Mouse (Mus musculus) layer of hippocampus, postnatal 25 days (tissue): ENCODE measurements at regions not wholly inside any gene's neighbourhood (a gene's known extent, or its start where the extent isn't known, plus 50 kb on each side); places are given as distances from the start of the nearest gene placed in this dataset.
A peak's percentile ranks its signal among the peaks of the same experiment; 100 is the strongest.

Source experiments
- DNase-seq, 2 experiments: peaks; one replicate each; pipeline ENCODE4 v3.0.0; 2022; ENCODE audit warnings: mixed read lengths in 2 of 2, low spot score in 1 of 2; ENCODE audit errors: extremely low spot score in 1 of 2

DNA sequence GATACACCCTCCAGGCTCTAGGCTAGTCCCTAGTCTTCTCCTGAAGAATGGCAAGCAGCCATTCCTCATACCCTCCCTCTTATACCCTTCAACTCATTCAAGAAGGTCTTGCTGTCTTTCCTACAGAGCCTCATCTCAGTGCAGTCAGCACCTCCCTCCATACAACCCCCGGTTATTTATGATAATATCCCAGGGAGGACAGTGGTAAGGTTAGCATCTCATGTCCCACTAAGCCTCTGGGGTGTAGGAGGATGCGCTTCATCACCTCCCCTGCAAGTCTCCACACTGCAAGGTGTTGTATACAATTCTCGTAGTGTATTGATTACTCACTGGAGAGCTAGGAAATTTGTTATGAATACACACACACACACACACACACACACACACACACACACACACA is 80.2 kb upstream of the Shisa6 start:
- no peak for DNase-seq

DNA sequence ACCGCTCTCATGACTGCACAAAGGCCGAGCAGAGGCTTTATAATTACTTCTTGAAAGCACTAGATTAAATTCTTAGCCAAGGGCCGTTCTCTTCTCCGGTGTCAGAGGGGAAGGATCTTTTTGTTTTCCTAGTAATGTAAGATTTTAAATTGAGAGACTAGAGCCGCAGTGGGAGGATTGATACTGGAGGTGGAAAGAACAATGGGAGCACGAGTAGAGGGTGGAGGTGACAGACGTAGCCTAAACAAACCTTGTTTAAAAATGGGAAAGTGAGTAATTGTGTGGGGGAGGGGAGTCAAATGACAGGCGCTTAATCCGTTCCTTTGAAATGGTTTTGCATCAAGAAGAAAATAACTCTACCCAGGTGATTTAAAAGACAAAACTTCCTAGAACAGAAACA is 80.9 kb upstream of the Shisa6 start:
- DNase-seq: no peak

DNA sequence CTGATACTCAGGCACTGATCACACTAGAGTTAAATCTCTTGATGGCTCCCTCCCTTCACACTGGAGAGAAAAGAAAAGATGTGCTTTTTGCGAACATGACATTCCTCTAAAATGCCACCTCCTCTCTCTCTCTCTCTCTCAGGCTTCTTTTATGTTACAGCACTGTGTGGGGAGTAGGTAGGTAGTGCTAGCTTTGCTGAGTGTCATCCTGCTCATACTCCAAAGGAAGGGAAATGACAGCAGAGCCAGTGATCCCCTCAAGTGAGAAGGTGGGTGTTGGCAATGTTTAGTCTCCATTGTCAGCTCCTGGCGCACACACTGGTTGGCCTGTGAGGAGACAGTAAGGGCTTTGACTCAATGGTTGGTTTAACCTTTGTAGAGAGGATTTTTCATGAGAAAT is 84.0 kb upstream of the Shisa6 start:
- DNase-seq: no peak

DNA sequence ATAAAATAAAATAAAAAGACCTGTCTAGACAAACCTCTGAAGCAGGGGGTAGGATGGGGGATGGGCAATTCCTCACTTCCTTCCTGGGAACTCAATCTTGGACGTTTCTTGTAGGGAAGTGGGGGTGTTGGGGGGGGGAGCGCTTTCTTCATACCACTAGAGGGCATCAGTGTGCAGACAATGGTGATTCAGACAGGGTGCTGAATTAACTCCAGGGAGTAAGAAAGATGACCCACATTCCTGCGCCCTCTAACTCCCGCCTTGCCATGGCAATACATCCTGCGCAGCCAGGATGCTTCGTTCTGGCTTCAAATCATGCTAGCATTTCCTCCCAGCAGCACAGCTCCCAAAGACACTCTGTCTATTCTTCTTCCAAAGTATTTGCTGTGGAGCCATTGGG is 87.4 kb upstream of the Shisa6 start:
- peak in 1 of 2 experiments; percentile 5 for DNase-seq

DNA sequence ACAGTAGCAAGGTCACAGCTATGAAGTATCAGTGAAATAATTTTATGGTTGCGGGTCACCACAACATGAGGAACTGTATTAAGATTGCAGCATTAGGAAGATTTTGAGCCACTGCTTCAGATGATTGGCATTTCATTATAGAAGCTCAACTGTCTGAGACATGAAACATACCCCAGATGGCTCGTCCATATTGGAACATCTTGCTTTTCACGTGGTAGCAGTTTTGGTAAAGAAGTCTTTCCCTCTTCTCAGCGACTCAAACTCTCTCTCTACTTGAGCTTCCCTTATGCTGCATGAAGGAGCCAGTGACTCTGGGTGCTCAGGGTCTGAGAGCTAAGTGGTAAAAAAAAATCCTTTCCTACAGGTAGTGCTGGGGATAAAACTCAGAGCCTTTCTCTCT is 99.7 kb upstream of the Shisa6 start:
- no peak for DNase-seq

DNA sequence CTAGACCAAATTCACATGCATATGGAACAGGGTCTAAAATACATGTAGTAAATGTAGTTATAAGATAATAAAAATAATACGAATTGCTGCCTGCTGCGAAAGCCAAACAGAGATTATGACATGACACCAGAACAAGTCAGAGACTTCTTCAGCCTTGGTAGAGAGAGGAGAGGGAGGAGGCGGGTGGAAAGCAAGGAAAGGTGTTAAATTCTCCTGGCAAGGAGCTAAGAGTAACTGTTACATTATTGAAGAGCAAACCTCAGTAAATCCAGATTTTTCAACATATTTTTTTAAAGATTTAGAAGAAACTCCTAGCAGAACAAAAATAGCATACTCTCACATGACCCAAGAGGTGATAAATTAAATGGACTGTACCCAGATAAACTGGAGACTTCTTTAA is 131.0 kb upstream of the Shisa6 start:
- no peak for DNase-seq

DNA sequence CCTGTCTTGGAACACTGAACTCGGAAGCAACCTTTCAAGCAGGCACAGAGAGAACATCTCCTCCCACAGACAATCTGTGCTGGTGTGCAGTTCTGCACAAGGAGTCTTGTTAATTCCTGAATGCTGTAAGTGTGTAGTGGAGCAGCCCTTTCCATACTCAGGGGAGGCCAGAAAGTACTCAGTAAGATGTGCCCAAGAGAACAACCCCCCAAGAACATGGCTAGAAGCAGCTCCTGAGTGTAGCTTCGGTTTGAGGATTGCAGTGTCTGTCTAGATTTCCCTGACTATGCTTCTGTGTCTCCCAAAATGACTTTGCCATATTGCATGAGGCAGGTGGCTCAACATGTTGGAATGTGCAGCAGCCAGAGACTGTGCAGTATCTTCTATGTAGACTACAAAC is 148.8 kb upstream of the Shisa6 start:
- DNase-seq: peak; percentile 20 to 45

DNA sequence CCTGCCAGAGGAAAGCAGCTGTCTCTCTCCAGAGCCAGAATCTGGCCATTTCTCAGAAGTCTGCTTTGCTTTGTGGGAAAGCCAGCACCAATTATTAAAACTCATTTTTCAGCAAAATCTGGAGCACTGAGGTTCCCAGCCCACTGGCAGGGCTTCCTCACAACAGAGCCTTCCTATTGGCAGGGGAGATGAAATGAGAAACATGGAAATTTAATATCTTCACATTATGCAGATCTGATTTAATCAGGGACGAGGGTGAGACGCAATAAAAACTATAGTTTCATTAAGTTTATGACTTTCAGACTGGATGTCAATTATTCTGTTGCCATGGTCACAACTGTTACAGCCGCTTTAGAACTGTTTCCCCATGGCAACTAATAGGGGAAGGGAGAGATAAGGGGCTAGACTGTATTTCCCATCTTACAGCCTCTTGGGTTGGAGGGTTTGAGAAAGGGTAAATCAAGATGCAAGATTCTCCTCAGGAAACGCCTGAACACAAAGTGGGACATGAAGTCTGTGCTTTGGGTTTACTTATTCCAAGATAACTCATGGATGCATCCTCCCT is 154.4 kb upstream of the Shisa6 start:
- no peak for DNase-seq

DNA sequence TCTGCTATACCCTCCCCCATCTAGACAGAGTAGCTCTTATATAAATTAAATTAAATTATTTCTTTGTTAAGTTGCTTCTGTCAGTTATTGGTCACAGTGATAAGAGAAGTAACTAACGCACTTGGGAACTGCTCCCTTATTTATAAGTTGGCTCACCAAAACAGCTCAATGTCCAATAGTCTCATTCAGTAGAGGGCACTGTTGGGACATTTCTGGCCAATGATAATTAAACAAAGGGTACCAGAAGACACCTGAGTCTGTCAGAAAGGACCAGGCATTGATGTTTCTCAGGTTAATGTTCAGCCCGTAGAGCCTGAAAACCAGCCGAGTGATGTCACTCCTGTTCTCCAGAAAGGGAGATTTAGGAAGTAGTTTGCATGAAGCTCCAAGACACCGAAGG is 156.1 kb upstream of the Shisa6 start:
- no peak for DNase-seq

DNA sequence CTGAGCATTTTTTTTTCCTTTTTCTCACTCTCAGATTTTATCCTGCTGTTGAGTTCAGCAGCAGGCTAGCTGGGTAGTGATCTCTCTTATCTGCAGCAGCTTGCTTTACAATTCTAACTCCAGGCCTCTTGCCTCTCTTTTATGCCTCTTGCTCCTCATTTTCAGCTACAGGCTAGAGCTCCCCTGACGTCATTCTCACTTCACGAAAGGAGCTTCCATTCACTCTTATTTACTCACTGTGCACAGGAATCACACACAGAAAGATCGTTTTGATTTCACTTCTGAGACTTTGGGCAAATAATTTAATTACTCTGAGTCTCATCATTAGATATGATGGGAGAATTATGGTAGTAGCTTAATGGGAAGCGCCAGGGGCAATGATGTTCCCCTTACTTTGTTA is 158.4 kb upstream of the Shisa6 start:
- no peak for DNase-seq

DNA sequence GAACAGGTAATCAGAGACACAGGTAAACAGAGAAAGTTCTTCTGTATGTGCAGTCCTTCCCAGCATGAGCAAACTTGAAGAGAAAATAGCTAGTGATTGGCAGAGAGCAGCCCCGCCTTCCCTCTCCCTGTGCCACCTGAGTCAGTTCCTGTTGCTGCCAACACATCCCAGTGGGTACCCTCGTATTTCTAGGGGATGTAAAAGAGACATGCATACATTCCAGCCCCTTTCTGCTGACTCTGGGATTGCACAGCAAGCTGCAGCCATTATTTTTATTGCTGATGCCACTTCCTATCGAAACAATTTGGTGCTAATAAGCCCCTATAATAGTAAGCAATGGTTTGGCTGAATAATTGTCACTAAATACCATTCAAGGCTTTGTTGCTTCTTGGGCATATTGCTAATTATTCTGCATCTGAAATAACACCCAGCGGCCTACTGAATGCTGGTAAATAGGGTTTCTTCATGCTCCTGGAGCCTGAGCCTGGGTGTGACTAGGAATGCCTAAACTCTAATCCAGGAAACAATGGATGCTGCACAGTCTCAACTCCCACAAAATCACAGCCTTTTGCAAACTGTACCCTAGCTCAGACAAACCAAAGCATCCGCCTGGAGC is 169.0 kb upstream of the Shisa6 start:
- DNase-seq: no peak

DNA sequence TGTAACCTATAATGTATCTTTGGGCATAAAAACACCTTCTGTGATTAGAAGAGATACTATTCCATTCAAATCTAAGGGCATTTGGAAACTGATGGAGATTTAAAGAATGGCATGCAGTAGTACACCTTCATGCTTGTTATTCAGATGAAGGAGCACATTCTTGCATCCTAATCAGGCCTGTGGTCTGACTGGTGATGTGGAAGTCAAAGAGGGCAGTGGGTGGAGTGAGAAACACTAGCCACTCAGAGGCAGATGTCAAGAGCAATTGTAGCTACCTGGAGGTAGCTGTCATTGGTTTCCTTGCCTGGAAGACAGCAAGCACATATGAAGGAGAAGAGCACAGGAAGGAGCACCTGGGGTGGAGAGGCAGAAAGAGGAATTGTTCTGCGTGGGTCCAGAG is 171.0 kb upstream of the Shisa6 start:
- DNase-seq: no peak

DNA sequence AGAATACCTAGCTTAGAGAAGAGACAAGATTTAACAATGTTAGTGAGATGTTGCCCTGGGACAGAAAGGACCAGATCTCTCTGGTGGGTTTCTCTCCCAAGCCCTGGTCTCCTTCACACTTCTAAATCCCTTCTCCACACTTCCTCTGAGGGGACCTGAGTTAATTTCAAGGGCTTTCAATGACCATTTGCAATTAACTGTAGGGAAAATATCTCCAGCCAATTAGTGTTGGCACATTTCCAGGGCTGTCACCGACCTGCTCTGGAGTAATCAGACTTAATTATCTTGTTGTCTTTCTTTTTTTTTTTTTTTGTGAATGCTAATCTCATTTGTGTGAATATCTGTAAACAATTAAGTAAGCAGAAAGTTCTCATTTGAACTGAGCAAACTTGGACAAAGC is 166.3 kb upstream of the Pirt start:
- DNase-seq: no peak

DNA sequence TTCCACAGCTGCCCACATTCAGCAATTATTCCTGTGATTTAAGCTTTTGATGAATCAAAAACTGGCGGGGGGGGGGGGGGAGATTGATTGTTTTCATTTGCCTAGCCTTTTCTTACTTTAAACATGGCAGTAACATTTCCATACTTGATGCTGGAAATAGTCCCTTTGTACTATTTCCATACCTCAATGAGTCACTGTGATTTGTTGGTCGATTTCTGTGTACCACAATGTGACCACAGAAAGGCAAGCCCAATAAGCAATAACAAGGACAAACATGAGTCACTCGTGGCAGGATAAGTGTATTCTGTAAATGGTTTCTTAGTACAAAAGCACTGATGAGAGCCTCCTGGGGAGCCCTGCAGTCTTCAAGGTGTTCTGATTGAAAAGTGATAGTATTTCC is 121.8 kb upstream of the Pirt start:
- no peak for DNase-seq

DNA sequence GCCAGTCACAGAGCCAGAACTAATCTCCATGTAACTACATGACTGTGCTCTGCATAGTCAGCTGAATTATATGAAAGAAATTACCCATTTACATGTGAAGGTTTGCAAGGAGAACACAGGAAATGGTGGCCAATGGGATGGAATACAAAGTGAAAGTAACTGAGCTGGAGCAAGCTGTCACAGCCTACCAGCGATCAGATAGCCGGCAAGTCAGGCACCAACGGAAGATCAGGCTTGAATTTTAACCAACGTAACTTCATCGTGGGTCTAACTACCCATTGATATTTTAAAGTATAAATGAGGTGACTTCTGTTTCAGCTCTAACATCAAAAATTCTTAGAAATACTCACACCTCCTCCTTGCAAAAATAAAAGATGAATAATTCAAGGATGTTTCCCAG is 104.9 kb upstream of the Pirt start:
- DNase-seq: no peak

DNA sequence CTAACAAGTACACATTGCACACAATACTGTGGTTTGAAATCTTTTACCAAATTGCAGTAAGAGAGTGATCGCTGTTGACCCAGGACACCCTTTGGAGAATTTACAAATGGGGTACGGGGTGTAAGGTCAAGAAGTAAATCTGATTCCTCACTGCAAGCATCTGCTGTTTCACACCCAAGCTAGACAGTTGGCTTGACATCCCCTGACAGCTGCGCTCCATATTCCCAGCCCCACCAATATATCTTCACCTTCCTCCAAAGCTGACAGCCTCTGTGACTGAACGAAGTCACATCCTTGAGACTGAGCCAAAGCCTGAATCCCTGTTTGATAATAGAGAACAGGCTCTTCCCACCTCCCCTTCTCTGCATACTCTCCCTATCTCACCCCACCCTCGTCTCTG is 98.5 kb upstream of the Pirt start:
- DNase-seq: no peak

DNA sequence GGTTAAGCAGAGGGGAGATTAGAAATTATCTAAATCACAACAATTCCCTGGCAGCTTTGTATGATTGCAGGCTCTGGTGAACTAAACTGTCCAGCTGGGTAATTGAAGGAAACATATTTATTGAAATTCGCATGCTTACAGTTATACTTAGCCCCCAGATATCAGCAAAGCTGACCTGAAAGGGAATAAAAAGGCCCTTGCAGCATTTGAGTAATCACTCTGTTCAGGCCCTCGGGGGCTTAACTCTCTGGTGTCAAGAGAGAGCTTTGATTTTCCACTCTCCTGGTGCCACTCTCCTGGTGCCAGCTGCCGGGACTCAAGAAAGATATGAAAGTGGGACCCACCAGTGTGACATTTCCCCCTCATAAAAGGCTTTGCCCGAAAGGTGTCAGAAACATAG is 98.0 kb upstream of the Pirt start:
- DNase-seq: no peak

DNA sequence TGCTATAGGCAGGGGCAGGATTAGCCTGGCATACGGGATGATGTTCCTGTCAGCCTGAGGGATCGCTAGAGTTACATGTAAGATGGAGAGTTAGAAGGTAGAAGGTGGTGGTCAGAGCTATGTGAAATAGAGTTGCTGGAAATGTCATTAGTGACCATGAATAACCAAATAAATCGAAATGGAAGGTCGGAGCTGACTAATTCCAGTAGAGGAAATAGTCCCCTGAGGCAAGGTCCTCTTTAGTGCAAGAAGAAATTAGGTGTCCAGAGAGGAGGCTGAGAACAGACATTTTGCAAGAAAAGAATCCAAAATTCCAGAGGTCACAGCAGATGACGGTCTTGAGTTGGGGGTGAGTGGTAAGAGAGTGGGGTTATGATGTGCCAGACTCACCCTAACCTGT is 75.9 kb upstream of the Pirt start:
- no peak for DNase-seq

DNA sequence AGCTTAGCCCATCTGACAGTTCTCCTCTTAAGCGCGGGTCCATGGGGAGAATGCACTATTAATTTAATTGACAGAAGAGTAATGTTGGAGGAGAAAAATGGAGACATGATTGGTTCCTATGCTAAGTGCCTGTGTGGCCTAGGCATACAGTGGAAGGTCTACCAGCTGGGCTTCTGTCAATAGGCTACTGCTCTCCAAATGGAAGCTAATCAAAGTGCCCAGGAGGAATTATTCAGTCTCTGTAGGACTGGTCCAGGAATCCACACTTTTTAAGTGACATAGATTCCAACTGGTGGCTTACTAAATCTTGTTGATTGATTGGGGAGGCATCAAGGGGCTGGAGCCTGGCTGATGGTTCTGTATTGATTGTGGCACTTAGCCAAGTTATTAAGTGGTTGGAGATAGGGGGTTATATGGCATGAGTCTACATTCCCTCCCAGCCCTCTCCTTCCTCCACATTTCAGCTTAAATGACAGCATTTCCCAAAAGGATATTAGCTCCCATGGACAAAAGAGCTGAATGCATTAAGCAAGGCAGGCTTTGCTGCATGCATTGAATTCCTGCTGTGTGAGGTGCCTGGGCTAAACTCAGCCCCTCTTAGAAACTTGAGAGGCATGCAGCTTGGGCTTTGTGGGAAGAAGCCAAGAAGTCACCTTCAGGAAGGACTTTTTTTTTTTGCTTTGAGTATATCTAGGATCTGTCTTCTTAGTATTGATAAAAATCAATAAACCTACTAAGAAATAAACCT is 75.0 kb upstream of the Pirt start:
- DNase-seq: no peak

DNA sequence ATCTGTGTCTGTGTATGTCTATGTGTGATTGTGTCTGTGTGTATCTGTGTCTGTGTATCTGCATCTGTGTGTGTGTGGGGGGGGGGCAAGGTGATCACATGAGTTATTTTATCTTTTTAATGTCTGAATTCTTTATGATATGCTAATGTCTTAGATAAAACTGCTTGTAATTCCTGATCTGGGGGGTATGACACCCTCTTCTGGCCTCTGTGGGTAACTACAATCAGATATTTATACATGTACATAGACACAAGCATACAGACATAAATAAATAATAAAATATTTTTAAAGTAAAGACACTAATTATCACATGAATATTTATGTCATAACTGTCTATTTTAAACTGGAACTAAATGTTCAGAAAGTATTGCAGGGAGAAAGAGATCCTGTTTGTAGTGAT is 66.5 kb upstream of the Pirt start:
- no peak for DNase-seq

DNA sequence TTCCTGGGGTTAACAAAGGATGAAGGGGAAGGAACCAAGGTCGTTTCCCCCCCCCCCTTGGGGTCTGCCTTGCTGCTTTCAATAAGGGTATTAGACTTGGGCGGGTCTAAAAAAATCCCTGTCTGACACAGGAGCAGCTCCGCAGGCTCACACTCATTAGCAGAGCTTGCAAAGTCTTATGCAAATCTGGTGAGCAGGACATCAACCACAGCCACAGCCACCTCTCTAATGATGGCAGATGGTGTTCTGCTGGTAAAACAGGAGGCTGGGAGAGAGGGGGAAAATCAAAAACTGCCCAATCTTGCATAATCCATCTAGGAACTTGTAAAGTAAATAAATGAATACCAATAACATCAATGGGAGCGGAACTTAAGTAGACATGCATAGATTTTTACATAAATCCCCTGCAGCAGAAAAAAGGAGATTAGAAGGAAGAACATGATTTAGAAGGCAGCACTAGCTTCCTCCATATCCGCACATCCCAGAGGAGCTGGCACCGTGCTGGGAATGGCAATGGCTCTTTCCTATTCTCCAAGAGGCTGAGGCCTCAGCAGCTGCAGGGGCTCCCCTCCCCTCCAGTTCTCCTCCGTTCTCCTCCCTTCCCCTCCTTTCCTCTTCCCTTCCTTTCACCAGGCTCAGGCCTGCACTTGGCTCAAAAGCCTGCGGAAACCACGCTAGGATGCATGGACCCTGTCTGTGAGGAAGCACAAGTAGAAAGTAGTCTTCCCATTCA is 65.6 kb upstream of the Pirt start:
- no peak for DNase-seq
